Comparison of ENCODE assay signal across 8 mouse cellular contexts in genomic region chr4:154907833-154908232, GRCm38 (mm10). TPM values are rescaled to one million over a fixed set of nuclear protein-coding genes. Genes with fewer than 3 reads are reported as not detected.
DNase-seq lines count a peak whose midpoint lies in the region; ATAC-seq and TF ChIP-seq lines count a peak whose summit lies in the region.

No protein-coding gene starts in this region.

- H3K36me3 ChIP-seq in ES-Bruce4 (ENCODE audit: control insufficient read depth, insufficient read depth, low read length, poor library complexity, severe bottlenecking) = no peaks in the 10 kb centered on the region
- no peaks in the 10 kb centered on the region for H3K36me3 ChIP-seq in heart, postnatal 0 days (replicated peaks; ENCODE audit: control insufficient read depth, insufficient read depth, low read length)
- no peaks in the 10 kb centered on the region for H3K36me3 ChIP-seq in liver, embryonic 13.5 days

- H3K4me2 ChIP-seq in heart, postnatal 0 days (ENCODE audit: low read depth, low read length) = no peak overlapping the region
- H3K4me2 ChIP-seq in liver, embryonic 13.5 days = peak overlapping the region; percentile 58

- TF ChIP-seq CTCF in ES-Bruce4 (IDR thresholded peaks at IDR 0.05; ENCODE audit: low read depth, low read length) = peak; percentile 75
- TF ChIP-seq CTCF in brain, embryonic 14.5 days (IDR thresholded peaks at IDR 0.05; ENCODE audit: borderline replicate concordance, extremely low read depth, insufficient read depth, insufficient read length) = peak; percentile 86
- peak; percentile 78 for TF ChIP-seq CTCF in embryonic fibroblast, embryonic 13.5 days (IDR thresholded peaks at IDR 0.05; ENCODE audit: borderline replicate concordance, insufficient read depth, low read length)
- TF ChIP-seq CTCF in heart, postnatal 0 days (IDR thresholded peaks at IDR 0.05; ENCODE audit: low read depth) = peak; percentile 83

- WGBS in heart, postnatal 0 days = 39% methylated on average over 17 of the region's 17 CpGs
- 36% methylated on average over 17 of the region's 17 CpGs for WGBS in liver, embryonic 13.5 days (ENCODE audit: insufficient replicate concordance)

- peak; percentile 87 for DNase-seq in brain, embryonic 14.5 days (ENCODE audit: low read depth)
- peak; percentile 64 for DNase-seq in heart, postnatal 0 days (ENCODE audit: low spot score)
- peak; percentile 77 to 83 for DNase-seq in kidney, postnatal 25 days
- peak; percentile 82 for DNase-seq in liver, embryonic 13.5 days
- DNase-seq in neural tube, embryonic 10.5 days (ENCODE audit: extremely low spot score, low spot score) = peak; percentile 58
- DNase-seq in telencephalon, adult 2 months (ENCODE audit: low read depth, low spot score) = peak; percentile 64

- peak; percentile 69; the same call in 1 of the 2 replicates for ATAC-seq in heart, postnatal 0 days (ENCODE audit: insufficient read depth, low read depth)
- ATAC-seq in liver, embryonic 13.5 days (ENCODE audit: low read depth) = peak; percentile 16; the same call in 1 of the 2 replicates

- no peak overlapping the region for H3K27ac ChIP-seq in ES-Bruce4 (ENCODE audit: insufficient read depth, low read length)
- no peak overlapping the region for H3K27ac ChIP-seq in embryonic fibroblast, embryonic 13.5 days (ENCODE audit: insufficient read depth, low read length)
- no peak overlapping the region for H3K27ac ChIP-seq in heart, postnatal 0 days (ENCODE audit: low read depth)
- peak overlapping the region; percentile 95 for H3K27ac ChIP-seq in liver, embryonic 13.5 days

- no peak overlapping the region for H3K9ac ChIP-seq in ES-Bruce4 (ENCODE audit: low read depth, poor library complexity, severe bottlenecking)
- no peak overlapping the region for H3K9ac ChIP-seq in heart, postnatal 0 days (replicated peaks; ENCODE audit: low read depth, low read length)
- H3K9ac ChIP-seq in liver, embryonic 13.5 days = peak overlapping the region; percentile 74

- H3K27me3 ChIP-seq in ES-Bruce4 (ENCODE audit: control insufficient read depth, insufficient read depth, low read length, poor library complexity, severe bottlenecking) = no peaks in the 10 kb centered on the region; the same call in 1 of the 2 replicates
- H3K27me3 ChIP-seq in heart, postnatal 0 days (ENCODE audit: control insufficient read depth, insufficient read depth, low read length) = no peaks in the 10 kb centered on the region
- H3K27me3 ChIP-seq in liver, embryonic 13.5 days = no peaks in the 10 kb centered on the region

- TF ChIP-seq POLR2A in ES-Bruce4 (IDR thresholded peaks at IDR 0.05; ENCODE audit: insufficient read depth, low read length) = no peak
- TF ChIP-seq POLR2A in brain, embryonic 14.5 days (IDR thresholded peaks at IDR 0.05; ENCODE audit: borderline replicate concordance, extremely low read depth, insufficient read depth, insufficient read length, poor library complexity, severe bottlenecking) = no peak
- TF ChIP-seq POLR2A in embryonic fibroblast, embryonic 13.5 days (IDR thresholded peaks at IDR 0.05; ENCODE audit: low read depth, low read length) = no peak

- H3K4me1 ChIP-seq in ES-Bruce4 (ENCODE audit: control insufficient read depth, insufficient read depth, low read length) = no peaks in the 10 kb centered on the region
- no peaks in the 10 kb centered on the region; the same call in 1 of the 2 replicates for H3K4me1 ChIP-seq in embryonic fibroblast, embryonic 13.5 days (ENCODE audit: control insufficient read depth, insufficient read depth, low read length)
- peaks cover 7% of the 10 kb centered on the region; the same call in 1 of the 2 replicates for H3K4me1 ChIP-seq in heart, postnatal 0 days (ENCODE audit: control insufficient read depth, insufficient read depth)
- peaks cover 78% of the 10 kb centered on the region for H3K4me1 ChIP-seq in liver, embryonic 13.5 days (replicated peaks)

- no peaks in the 10 kb centered on the region for H3K9me3 ChIP-seq in ES-Bruce4 (replicated peaks; ENCODE audit: control insufficient read depth, insufficient read depth, low read length, poor library complexity, severe bottlenecking)
- no peaks in the 10 kb centered on the region for H3K9me3 ChIP-seq in heart, postnatal 0 days (replicated peaks; ENCODE audit: control insufficient read depth, low read length)
- H3K9me3 ChIP-seq in liver, embryonic 13.5 days (replicated peaks) = no peaks in the 10 kb centered on the region

- H3K4me3 ChIP-seq in ES-Bruce4 (ENCODE audit: low read depth, low read length) = no peak overlapping the region
- H3K4me3 ChIP-seq in embryonic fibroblast, embryonic 13.5 days (ENCODE audit: insufficient read depth, low read length) = no peak overlapping the region
- H3K4me3 ChIP-seq in heart, postnatal 0 days (ENCODE audit: low read depth, low read length) = no peak overlapping the region
- H3K4me3 ChIP-seq in liver, embryonic 13.5 days (replicated peaks) = no peak overlapping the region

- no peak for TF ChIP-seq EP300 in ES-Bruce4 (IDR thresholded peaks at IDR 0.05; ENCODE audit: insufficient read depth, low read depth, low read length)
- TF ChIP-seq EP300 in heart, postnatal 0 days (IDR thresholded peaks at IDR 0.05; ENCODE audit: low read depth) = no peak

RNA-seq across cellular contexts. Expression of gene Fam213b, which starts 8.9 kb away (rescaled TPM):
- polyA plus RNA-seq in ES-Bruce4 (2011; ENCODE audit: insufficient read depth, insufficient read length, low read depth, missing spikeins) = 11.8 and 13.9 TPM in 2 replicates
- polyA plus RNA-seq in brain, embryonic 14.5 days (2012; rRNA removed) = 28.9 and 30.7 TPM in 2 replicates
- polyA plus RNA-seq in embryonic fibroblast, embryonic 13.5 days (2011; ENCODE audit: insufficient read length, low read depth, missing spikeins) = 13.2 and 13.7 TPM in 2 replicates
- 43.5 and 72.4 TPM in 2 replicates for total RNA-seq in heart, postnatal 0 days (2014; rRNA removed; ENCODE audit: low replicate concordance)
- polyA plus RNA-seq in heart, postnatal 0 days (2015; fragmentation: Nextera tagmentation; extraction: Ambion mirVana) = 75.4 and 76.2 TPM in 2 replicates
- polyA plus RNA-seq in liver, embryonic 13.5 days (2015; fragmentation: Nextera tagmentation; extraction: Ambion mirVana) = 9.0 and 9.2 TPM in 2 replicates

RNA-seq across cellular contexts. Expression of gene Tnfrsf14, which starts 20.5 kb away (rescaled TPM):
- not detected in 2 replicates for polyA plus RNA-seq in ES-Bruce4 (2011; ENCODE audit: insufficient read depth, insufficient read length, low read depth, missing spikeins)
- polyA plus RNA-seq in brain, embryonic 14.5 days (2012; rRNA removed) = 0.79 and 1.8 TPM in 2 replicates
- 4.8 and 17.6 TPM in 2 replicates for polyA plus RNA-seq in embryonic fibroblast, embryonic 13.5 days (2011; ENCODE audit: insufficient read length, low read depth, missing spikeins)
- 2.7 and 40.9 TPM in 2 replicates for total RNA-seq in heart, postnatal 0 days (2014; rRNA removed; ENCODE audit: low replicate concordance)
- polyA plus RNA-seq in heart, postnatal 0 days (2015; fragmentation: Nextera tagmentation; extraction: Ambion mirVana) = 0.30 and 0.40 TPM in 2 replicates
- polyA plus RNA-seq in liver, embryonic 13.5 days (2015; fragmentation: Nextera tagmentation; extraction: Ambion mirVana) = 49.5 and 51.7 TPM in 2 replicates

RNA-seq across cellular contexts. Expression of gene Mmel1, which starts 38.4 kb away (rescaled TPM):
- polyA plus RNA-seq in ES-Bruce4 (2011; ENCODE audit: insufficient read depth, insufficient read length, low read depth, missing spikeins) = 1.4 and 2.0 TPM in 2 replicates
- 0.29 and 0.30 TPM in 2 replicates for polyA plus RNA-seq in brain, embryonic 14.5 days (2012; rRNA removed)
- polyA plus RNA-seq in embryonic fibroblast, embryonic 13.5 days (2011; ENCODE audit: insufficient read length, low read depth, missing spikeins) = not detected in 2 replicates
- 0.34 TPM in 1 of 2 replicates, not detected in the other for total RNA-seq in heart, postnatal 0 days (2014; rRNA removed; ENCODE audit: low replicate concordance)
- polyA plus RNA-seq in heart, postnatal 0 days (2015; fragmentation: Nextera tagmentation; extraction: Ambion mirVana) = 0.07 and 0.12 TPM in 2 replicates
- polyA plus RNA-seq in liver, embryonic 13.5 days (2015; fragmentation: Nextera tagmentation; extraction: Ambion mirVana) = 2.4 TPM in 2 replicates

RNA-seq across cellular contexts. Expression of gene Hes5, which starts 52.9 kb away (rescaled TPM):
- not detected in 2 replicates for polyA plus RNA-seq in ES-Bruce4 (2011; ENCODE audit: insufficient read depth, insufficient read length, low read depth, missing spikeins)
- 76.0 and 114 TPM in 2 replicates for polyA plus RNA-seq in brain, embryonic 14.5 days (2012; rRNA removed)
- not detected in 2 replicates for polyA plus RNA-seq in embryonic fibroblast, embryonic 13.5 days (2011; ENCODE audit: insufficient read length, low read depth, missing spikeins)
- not detected in 2 replicates for total RNA-seq in heart, postnatal 0 days (2014; rRNA removed; ENCODE audit: low replicate concordance)
- not detected in 2 replicates for polyA plus RNA-seq in heart, postnatal 0 days (2015; fragmentation: Nextera tagmentation; extraction: Ambion mirVana)
- 0.08 and 0.23 TPM in 2 replicates for polyA plus RNA-seq in liver, embryonic 13.5 days (2015; fragmentation: Nextera tagmentation; extraction: Ambion mirVana)

RNA-seq across cellular contexts. Expression of gene Pank4, which starts 56.1 kb away (rescaled TPM):
- polyA plus RNA-seq in ES-Bruce4 (2011; ENCODE audit: insufficient read depth, insufficient read length, low read depth, missing spikeins) = 21.5 and 26.6 TPM in 2 replicates
- polyA plus RNA-seq in brain, embryonic 14.5 days (2012; rRNA removed) = 68.0 and 95.5 TPM in 2 replicates
- polyA plus RNA-seq in embryonic fibroblast, embryonic 13.5 days (2011; ENCODE audit: insufficient read length, low read depth, missing spikeins) = 19.0 and 19.8 TPM in 2 replicates
- total RNA-seq in heart, postnatal 0 days (2014; rRNA removed; ENCODE audit: low replicate concordance) = 45.6 and 62.0 TPM in 2 replicates
- polyA plus RNA-seq in heart, postnatal 0 days (2015; fragmentation: Nextera tagmentation; extraction: Ambion mirVana) = 27.4 and 30.6 TPM in 2 replicates
- polyA plus RNA-seq in liver, embryonic 13.5 days (2015; fragmentation: Nextera tagmentation; extraction: Ambion mirVana) = 23.9 and 27.0 TPM in 2 replicates
